In the genomic region with DNA sequence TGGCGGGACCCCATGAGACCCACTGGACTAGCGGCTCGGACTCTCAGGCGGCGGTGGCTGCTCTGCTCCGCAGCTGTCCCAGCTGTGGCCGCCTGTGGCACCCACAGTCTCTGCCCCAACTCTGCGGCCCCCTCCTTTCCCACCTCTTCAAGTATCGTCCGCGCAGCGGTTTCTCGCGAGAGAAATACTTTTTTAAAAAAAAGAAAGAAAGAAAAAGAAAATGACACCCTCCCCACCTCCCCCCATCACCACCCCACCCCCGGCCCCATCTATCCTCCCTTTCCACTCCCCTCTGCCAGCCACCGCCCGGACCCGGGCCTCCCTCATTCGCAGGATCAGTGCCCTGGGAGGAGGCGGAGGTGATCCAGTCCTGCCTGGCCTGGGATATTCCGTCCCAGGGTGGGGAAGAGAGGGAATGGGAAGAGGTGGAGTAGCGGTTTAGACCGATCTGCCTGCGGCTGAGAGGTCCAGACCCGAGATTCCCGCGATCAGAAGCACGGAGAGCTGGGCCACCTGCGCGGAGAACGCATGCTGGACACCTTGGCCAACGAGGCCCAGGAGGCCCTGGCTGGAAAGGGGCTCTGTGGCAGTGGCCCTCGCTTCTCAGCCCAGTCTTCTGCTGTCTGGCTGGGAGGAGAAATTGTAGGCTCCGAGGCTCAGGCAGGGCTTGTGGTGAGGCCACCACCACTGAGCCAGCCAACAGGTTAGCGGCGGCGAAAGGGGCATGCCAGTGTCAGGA, we compare ENCODE assay signal across 9 mouse cellular contexts. TPM values are rescaled to one million over a fixed set of nuclear protein-coding genes. Genes with fewer than 3 reads are reported as not detected.
DNase-seq lines count a peak whose midpoint lies in the region; ATAC-seq and TF ChIP-seq lines count a peak whose summit lies in the region.
"Had no signal": no experiment of that assay in that cellular context is flagged by ENCODE, and none has a peak within 500 bp of the region (broad histone marks: within the 10 kb centered on the region; RNA-seq: fewer than 3 reads in every experiment).

No protein-coding gene starts in this region.

- WGBS in intestine, embryonic 14.5 days: 1% methylated on average over 37 of the region's 37 CpGs
- WGBS in lung, adult 2 months: 5% methylated on average over 37 of the region's 37 CpGs

- no peaks in the 10 kb centered on the region for H3K9me3 ChIP-seq in intestine, embryonic 14.5 days (ENCODE audit: control insufficient read depth, low read length)

- peak; percentile 34; the same call in 1 of the 2 replicates for TF ChIP-seq POLR2A in lung, adult 2 months (IDR thresholded peaks at IDR 0.05; ENCODE audit: borderline replicate concordance, extremely low read depth, low read depth, low read length)

- peak overlapping the region; percentile 78 for H3K4me2 ChIP-seq in intestine, embryonic 14.5 days (ENCODE audit: low read length)

- H3K4me3 ChIP-seq in gastrocnemius, adult 2 months: peak overlapping the region; percentile 78
- H3K4me3 ChIP-seq in intestine, embryonic 14.5 days (ENCODE audit: low read depth, low read length): peak overlapping the region; percentile 69
- H3K4me3 ChIP-seq in lung, adult 2 months (replicated peaks; ENCODE audit: extremely low read depth, low read depth, low read length): peak overlapping the region; percentile 66

- H3K27ac ChIP-seq in gastrocnemius, adult 2 months: peak overlapping the region; percentile 90
- H3K27ac ChIP-seq in intestine, embryonic 14.5 days (ENCODE audit: low read depth): peak overlapping the region; percentile 92

- peak; percentile 85 for ATAC-seq in intestine, embryonic 14.5 days (replicated peaks; ENCODE audit: low FRiP score, low TSS enrichment, low read depth)

- no peak for TF ChIP-seq CTCF in gastrocnemius, adult 2 months (IDR thresholded peaks at IDR 0.05)
- no peak for TF ChIP-seq CTCF in lung, adult 2 months (IDR thresholded peaks at IDR 0.05; ENCODE audit: insufficient read depth, low read length)

- peaks cover 9% of the 10 kb centered on the region; the same call in 1 of the 2 replicates for H3K27me3 ChIP-seq in intestine, embryonic 14.5 days (replicated peaks; ENCODE audit: control insufficient read depth, insufficient read depth, low read length)
- H3K27me3 ChIP-seq: CH12.LX had no signal

- no peaks in the 10 kb centered on the region for H3K36me3 ChIP-seq in intestine, embryonic 14.5 days (ENCODE audit: control insufficient read depth, insufficient read depth, low read length)

- H3K9ac ChIP-seq in intestine, embryonic 14.5 days (ENCODE audit: low read length): peak overlapping the region; percentile 75

- DNase-seq in heart, adult 8-10 months (ENCODE audit: low spot score): peak; percentile 63
- no peak for DNase-seq in heart, adult 11 months
- peak; percentile 38 for DNase-seq in brain, adult 2 months (ENCODE audit: low read depth, low spot score)
- peak; percentile 86 for DNase-seq in gastrocnemius, adult 2 months
- peak; percentile 80 for DNase-seq in intestine, embryonic 14.5 days (ENCODE audit: low spot score)
- peak; percentile 41 for DNase-seq in lung, adult 2 months
- peak; percentile 46 for DNase-seq in ovary, postnatal 10 days (ENCODE audit: low spot score)
- no peak for DNase-seq in c-Kit-positive CD71-positive TER-119-positive erythroid progenitor cells, embryonic 14.5 days (ENCODE audit: low spot score)

- peaks cover 6% of the 10 kb centered on the region; the same call in 1 of the 2 replicates for H3K4me1 ChIP-seq in intestine, embryonic 14.5 days (replicated peaks; ENCODE audit: control insufficient read depth, insufficient read depth, low read length)
- no peaks in the 10 kb centered on the region for H3K4me1 ChIP-seq in lung, adult 2 months (ENCODE audit: control insufficient read depth, insufficient read depth, low read length)

- intact Hi-C loops in gastrocnemius, adult 2 months (cut with DNase I): no loop called here

RNA-seq across cellular contexts. Expression of a gene that starts 1.3 kb away (rescaled TPM):
- total RNA-seq in heart, adult 8-10 months (2022): 10 to 100 TPM; 17.4 to 32.9 (median 23.8) TPM
- 10 to 100 TPM; 33.1 to 55.3 TPM for total RNA-seq in gastrocnemius, adult 2 months (2021)
- polyA plus RNA-seq in intestine, embryonic 14.5 days (2014; fragmentation: Nextera tagmentation; extraction: Ambion mirVana): 41.8 and 45.1 TPM in 2 replicates
- polyA plus RNA-seq in lung, adult 2 months (2012; rRNA removed): 20.2 and 30.6 TPM in 2 replicates

RNA-seq across cellular contexts. Expression of a gene that starts 1.6 kb away (rescaled TPM):
- total RNA-seq in heart, adult 8-10 months (2022): under 1 TPM; 0.09 to 0.14 (median 0.10) TPM
- under 1 TPM in 1 of 2 experiments, not detected in 1; 0.08 TPM for total RNA-seq in gastrocnemius, adult 2 months (2021)
- polyA plus RNA-seq in intestine, embryonic 14.5 days (2014; fragmentation: Nextera tagmentation; extraction: Ambion mirVana): 0.39 and 0.66 TPM in 2 replicates
- polyA plus RNA-seq in lung, adult 2 months (2012; rRNA removed): 0.43 and 0.52 TPM in 2 replicates
- total RNA-seq: CH12.LX had no signal

Comparison
In these comparisons a context has a peak if more than half of its experiments do, and no peak if none do; other contexts are left out.
1. DNase-seq: peak in heart, adult 8-10 months (single experiment), brain, adult 2 months (single experiment), gastrocnemius, adult 2 months (single experiment), intestine, embryonic 14.5 days (single experiment), lung, adult 2 months (single experiment) and ovary, postnatal 10 days (single experiment); none in heart, adult 11 months (single experiment) and c-Kit-positive CD71-positive TER-119-positive erythroid progenitor cells, embryonic 14.5 days (single experiment).
2. Peak in every context shown above with its lines, with median percentiles within 50 percentile points of each other: H3K4me3 ChIP-seq.